ENCODE assay signal across 21 mouse cellular contexts in the genomic region with DNA sequence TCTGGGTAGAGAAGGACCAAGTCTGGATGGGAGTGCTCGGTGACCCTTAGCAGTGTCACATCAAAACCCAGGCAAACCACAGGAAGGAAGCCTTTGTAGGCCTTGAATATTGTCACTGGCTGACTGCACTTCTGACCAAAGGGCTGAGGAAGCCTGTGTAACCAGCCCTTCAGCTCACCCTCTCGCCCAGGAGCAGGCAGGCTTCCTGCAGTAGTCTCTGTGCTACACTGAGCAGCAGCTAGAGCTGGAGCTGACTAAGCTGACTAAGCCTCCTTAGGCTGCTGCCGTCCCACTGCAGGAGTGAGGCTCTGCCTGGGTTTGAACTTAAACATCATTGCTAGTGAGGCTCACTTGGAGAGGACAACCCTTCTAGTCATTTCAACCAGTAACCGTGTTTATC. TPM values are rescaled to one million over a fixed set of nuclear protein-coding genes. Genes with fewer than 3 reads are reported as not detected.
DNase-seq lines count a peak whose midpoint lies in the region; TF ChIP-seq lines count a peak whose summit lies in the region.
"Had no signal": no experiment of that assay in that cellular context is flagged by ENCODE, and none has a peak within 500 bp of the region (broad histone marks: within the 10 kb centered on the region; RNA-seq: fewer than 3 reads in every experiment).

No protein-coding gene starts in this region.

- 77% methylated on average over 4 of the region's 4 CpGs for WGBS in cerebellum, adult 2 months

- no peaks in the 10 kb centered on the region for H3K27me3 ChIP-seq in cerebellum, adult 2 months (ENCODE audit: control insufficient read depth, insufficient read depth, low read length)
- H3K27me3 ChIP-seq: forebrain, embryonic 12.5 days; heart, embryonic 12.5 days; Patski had no signal

- no peak for TF ChIP-seq POLR2A in cerebellum, adult 2 months (IDR thresholded peaks at IDR 0.05; ENCODE audit: borderline replicate concordance, insufficient read depth, low read length)

- peak overlapping the region; percentile 59; the same call in 1 of the 2 replicates for H3K27ac ChIP-seq in layer of hippocampus, adult 2 months
- no peak overlapping the region for H3K27ac ChIP-seq in cerebellum, adult 2 months (ENCODE audit: insufficient read depth, low read length)
- H3K27ac ChIP-seq: forebrain, embryonic 12.5 days; hindbrain, postnatal 0 days had no signal

- peaks cover 29% of the 10 kb centered on the region for H3K4me1 ChIP-seq in cerebellum, adult 2 months (ENCODE audit: control insufficient read depth, insufficient read depth, low read length)
- H3K4me1 ChIP-seq: forebrain, embryonic 12.5 days had no signal

- no peak for DNase-seq in layer of hippocampus, adult 2 months (ENCODE audit: low spot score in 2 of 2)
- DNase-seq in layer of hippocampus, postnatal 14 days (ENCODE audit: low spot score in 2 of 2): no peak
- DNase-seq in thymus, postnatal 14 days: peak; percentile 21
- DNase-seq in thymus, adult 18-20 months: no peak
- peak; percentile 53 for DNase-seq in brain, adult 2 months (ENCODE audit: low read depth, low spot score)
- DNase-seq in ovary, postnatal 14 days (ENCODE audit: low spot score): no peak
- DNase-seq in cerebellum, adult 2 months: no peak
- DNase-seq: adrenal gland, postnatal 14 days; cerebellum, adult 9-10 months; embryo, embryonic 11 days; heart, postnatal 36 days; kidney, adult 11 months; kidney, postnatal 14 days; liver; lung, adult 2 months; midbrain, embryonic 14.5 days; right cerebral cortex, postnatal 14 days had no signal

- no peak overlapping the region for H3K4me3 ChIP-seq in layer of hippocampus, adult 2 months
- no peak overlapping the region for H3K4me3 ChIP-seq in cerebellum, adult 2 months (replicated peaks; ENCODE audit: insufficient read depth, low read depth, low read length)
- H3K4me3 ChIP-seq: forebrain, embryonic 12.5 days; heart, embryonic 12.5 days had no signal

- TF ChIP-seq CTCF in layer of hippocampus, adult 2 months (conservative IDR thresholded peaks at IDR 0.05): no peak
- no peak for TF ChIP-seq CTCF in cerebellum, adult 2 months (IDR thresholded peaks at IDR 0.05; ENCODE audit: borderline replicate concordance, insufficient read depth, low read depth, low read length)

RNA-seq across cellular contexts. Expression of a gene that starts 31.6 kb away (rescaled TPM):
- total RNA-seq in layer of hippocampus, adult 2 months (2021): 100 to 1,000 TPM; 513 to 546 TPM
- 100 to 1,000 TPM; 772 to 788 TPM for total RNA-seq in layer of hippocampus, postnatal 14 days (2021)
- 222 and 255 TPM in 2 replicates for polyA plus RNA-seq in cerebellum, adult 2 months (2012; rRNA removed)

Comparison
In these comparisons a context has a peak if more than half of its experiments do, and no peak if none do; other contexts are left out.
1. DNase-seq: peak in thymus, postnatal 14 days (single experiment) and brain, adult 2 months (single experiment); none in layer of hippocampus, adult 2 months (0 of 2), layer of hippocampus, postnatal 14 days (0 of 2), thymus, adult 18-20 months (0 of 2), ovary, postnatal 14 days (single experiment) and cerebellum, adult 2 months (0 of 2).